20 mouse cellular contexts compared by ENCODE assay signal in the genomic region with DNA sequence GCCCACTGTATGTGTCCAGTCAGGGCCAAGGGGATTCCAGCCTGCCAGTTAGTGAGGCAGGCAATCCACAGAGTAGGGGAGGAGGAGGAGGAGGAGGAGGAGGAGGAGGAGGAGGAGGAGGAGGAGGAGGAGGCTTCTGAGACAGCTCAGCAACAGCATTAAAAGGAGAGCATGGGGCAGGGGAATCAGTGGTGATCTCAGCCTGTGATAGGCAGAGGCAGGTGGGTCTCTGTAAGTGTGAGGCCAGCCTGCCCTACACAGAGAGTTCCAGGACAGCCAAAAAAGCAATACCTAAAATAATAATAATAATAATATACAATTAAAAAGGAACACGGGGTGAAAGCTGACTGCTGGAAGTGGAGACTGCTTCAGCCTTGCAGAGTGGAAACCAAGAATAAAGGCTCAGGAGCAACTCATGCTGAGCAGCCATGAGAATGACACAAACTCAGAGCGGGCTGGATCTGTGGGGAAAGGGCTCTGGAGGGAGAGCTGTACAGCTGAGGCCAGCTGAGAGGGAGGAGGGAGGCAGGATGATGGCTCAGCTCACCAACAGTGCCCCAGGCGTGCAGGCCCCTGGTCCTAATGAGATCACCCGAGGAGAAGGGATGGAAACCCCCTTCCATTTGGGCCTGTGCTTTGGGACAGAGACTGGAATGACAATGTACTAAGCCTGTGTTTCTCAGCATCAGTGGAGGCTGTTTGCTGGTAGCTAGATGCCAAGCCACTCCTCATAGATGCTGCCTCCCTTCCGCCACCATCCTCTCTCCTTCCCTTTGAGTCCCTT. TPM values are rescaled to one million over a fixed set of nuclear protein-coding genes. Genes with fewer than 3 reads are reported as not detected.
DNase-seq lines count a peak whose midpoint lies in the region; ATAC-seq lines count a peak whose summit lies in the region.
"Had no signal": no experiment of that assay in that cellular context is flagged by ENCODE, and none has a peak within 500 bp of the region (broad histone marks: within the 10 kb centered on the region; RNA-seq: fewer than 3 reads in every experiment).

No protein-coding gene starts in this region.

- H3K9me3 ChIP-seq in midbrain, embryonic 11.5 days (ENCODE audit: control insufficient read depth, low read length) = no peaks in the 10 kb centered on the region
- H3K9me3 ChIP-seq in midbrain, embryonic 16.5 days (replicated peaks; ENCODE audit: control insufficient read depth, low read length, poor library complexity, severe bottlenecking) = no peaks in the 10 kb centered on the region
- H3K9me3 ChIP-seq in limb, embryonic 10.5 days (replicated peaks) = no peaks in the 10 kb centered on the region
- H3K9me3 ChIP-seq: embryonic facial prominence, embryonic 13.5 days; forebrain, embryonic 12.5 days; heart, embryonic 13.5 days; hindbrain, embryonic 15.5 days had no signal

- H3K4me2 ChIP-seq in midbrain, embryonic 11.5 days = no peak overlapping the region
- no peak overlapping the region for H3K4me2 ChIP-seq in midbrain, embryonic 16.5 days (ENCODE audit: low read length)
- H3K4me2 ChIP-seq: embryonic facial prominence, embryonic 13.5 days; forebrain, embryonic 12.5 days; heart, embryonic 13.5 days; hindbrain, embryonic 15.5 days had no signal

- WGBS in midbrain, embryonic 11.5 days = 54% methylated on average over 5 of the region's 5 CpGs
- 52% methylated on average over 5 of the region's 5 CpGs for WGBS in midbrain, embryonic 16.5 days
- 67% methylated on average over 5 of the region's 5 CpGs for WGBS in limb, embryonic 10.5 days

- H3K27me3 ChIP-seq in midbrain, embryonic 11.5 days (ENCODE audit: control insufficient read depth, insufficient read depth, low read length) = no peaks in the 10 kb centered on the region
- no peaks in the 10 kb centered on the region for H3K27me3 ChIP-seq in midbrain, embryonic 16.5 days (ENCODE audit: control insufficient read depth, insufficient read depth, low read depth, low read length)
- H3K27me3 ChIP-seq in limb, embryonic 10.5 days (ENCODE audit: low read depth, poor library complexity, severe bottlenecking) = no peaks in the 10 kb centered on the region
- H3K27me3 ChIP-seq: embryonic facial prominence, embryonic 13.5 days; forebrain, embryonic 12.5 days; heart, embryonic 13.5 days; hindbrain, embryonic 15.5 days had no signal

- H3K9ac ChIP-seq in midbrain, embryonic 11.5 days (ENCODE audit: low read length) = no peak overlapping the region
- no peak overlapping the region for H3K9ac ChIP-seq in midbrain, embryonic 16.5 days (ENCODE audit: low read depth, low read length)
- H3K9ac ChIP-seq: embryonic facial prominence, embryonic 13.5 days; forebrain, embryonic 12.5 days; heart, embryonic 13.5 days; hindbrain, embryonic 15.5 days had no signal

- H3K36me3 ChIP-seq in midbrain, embryonic 11.5 days (ENCODE audit: control insufficient read depth, insufficient read depth, low read length) = no peaks in the 10 kb centered on the region
- H3K36me3 ChIP-seq in midbrain, embryonic 16.5 days (ENCODE audit: control insufficient read depth, insufficient read depth, low read length) = no peaks in the 10 kb centered on the region
- no peaks in the 10 kb centered on the region for H3K36me3 ChIP-seq in limb, embryonic 10.5 days
- H3K36me3 ChIP-seq: embryonic facial prominence, embryonic 13.5 days; forebrain, embryonic 12.5 days; heart, embryonic 13.5 days; hindbrain, embryonic 15.5 days had no signal

- H3K4me3 ChIP-seq in midbrain, embryonic 11.5 days (ENCODE audit: low read depth, low read length) = no peak overlapping the region
- no peak overlapping the region for H3K4me3 ChIP-seq in midbrain, embryonic 16.5 days (ENCODE audit: low read depth, low read length)
- no peak overlapping the region for H3K4me3 ChIP-seq in limb, embryonic 10.5 days
- H3K4me3 ChIP-seq: embryonic facial prominence, embryonic 13.5 days; forebrain, embryonic 12.5 days; heart, embryonic 13.5 days; hindbrain, embryonic 15.5 days had no signal

- no peak for ATAC-seq in midbrain, embryonic 11.5 days (ENCODE audit: low FRiP score)
- ATAC-seq in midbrain, embryonic 16.5 days = no peak
- ATAC-seq: forebrain, embryonic 16.5 days had no signal

- no peaks in the 10 kb centered on the region for H3K4me1 ChIP-seq in midbrain, embryonic 11.5 days (ENCODE audit: control insufficient read depth, insufficient read depth, low read length)
- no peaks in the 10 kb centered on the region for H3K4me1 ChIP-seq in midbrain, embryonic 16.5 days (ENCODE audit: control insufficient read depth, insufficient read depth, low read length)
- peaks cover 15% of the 10 kb centered on the region for H3K4me1 ChIP-seq in limb, embryonic 10.5 days
- H3K4me1 ChIP-seq: forebrain, embryonic 12.5 days; hindbrain, embryonic 15.5 days had no signal

- peak; percentile 79 for DNase-seq in midbrain, embryonic 11.5 days (ENCODE audit: low spot score, missing footprints)
- DNase-seq in MN1 (ENCODE audit: low spot score) = peak; percentile 22
- DNase-seq in limb, embryonic 10.5 days (ENCODE audit: low spot score) = no peak
- no peak for DNase-seq in kidney, adult 18-20 months
- DNase-seq in layer of hippocampus, postnatal 14 days (ENCODE audit: low spot score in 2 of 2) = no peak
- DNase-seq in right cerebral cortex, adult 18-20 months = no peak
- DNase-seq: adrenal gland, postnatal 10 days; cerebellum, adult 18-20 months; cerebellum, adult 9-11 months; cerebellum, postnatal 36 days; gastrocnemius, postnatal 25 days; heart, postnatal 36 days had no signal

- H3K27ac ChIP-seq in midbrain, embryonic 11.5 days (ENCODE audit: low read depth, low read length) = no peak overlapping the region
- no peak overlapping the region for H3K27ac ChIP-seq in midbrain, embryonic 16.5 days (ENCODE audit: low read length)
- H3K27ac ChIP-seq in limb, embryonic 10.5 days = 0 out of 2 replicates have a peak overlapping the region, but pooled peaks have one; percentile 30
- H3K27ac ChIP-seq: embryonic facial prominence, embryonic 13.5 days; forebrain, embryonic 12.5 days; heart, embryonic 13.5 days; hindbrain, embryonic 15.5 days had no signal

RNA-seq across cellular contexts. Expression of a gene that starts 54.3 kb away (rescaled TPM):
- polyA plus RNA-seq in midbrain, embryonic 11.5 days (2014; fragmentation: Nextera tagmentation; extraction: Ambion mirVana) = not detected in 2 replicates
- polyA plus RNA-seq in midbrain, embryonic 16.5 days (2015; fragmentation: Nextera tagmentation; extraction: Ambion mirVana) = 0.20 and 0.44 TPM in 2 replicates
- 0.26 and 0.33 TPM in 2 replicates for polyA plus RNA-seq in limb, embryonic 10.5 days (2016; fragmentation: Nextera tagmentation; extraction: Ambion mirVana)
- not detected for total RNA-seq in layer of hippocampus, postnatal 14 days (2021)
- total RNA-seq: CH12.LX; gastrocnemius, postnatal 25 days; granulocyte monocyte progenitor cell, adult 5-6 weeks; heart, postnatal 36 days had no signal
- polyA plus RNA-seq: forebrain, embryonic 16.5 days had no signal

RNA-seq across cellular contexts. Expression of a gene that starts 59.7 kb away (rescaled TPM):
- polyA plus RNA-seq in midbrain, embryonic 11.5 days (2014; fragmentation: Nextera tagmentation; extraction: Ambion mirVana) = 34.7 and 40.9 TPM in 2 replicates
- 61.7 and 88.0 TPM in 2 replicates for polyA plus RNA-seq in midbrain, embryonic 16.5 days (2015; fragmentation: Nextera tagmentation; extraction: Ambion mirVana)
- 22.5 and 33.2 TPM in 2 replicates for polyA plus RNA-seq in limb, embryonic 10.5 days (2016; fragmentation: Nextera tagmentation; extraction: Ambion mirVana)
- total RNA-seq in layer of hippocampus, postnatal 14 days (2021) = 100 to 1,000 TPM; 103 to 117 TPM

Comparison
In these comparisons a context has a peak if more than half of its experiments do, and no peak if none do; other contexts are left out.
1. DNase-seq: peak in midbrain, embryonic 11.5 days (single experiment) and MN1 (single experiment); none in limb, embryonic 10.5 days (single experiment), kidney, adult 18-20 months (single experiment), layer of hippocampus, postnatal 14 days (0 of 2) and right cerebral cortex, adult 18-20 months (single experiment).